Mouse (Mus musculus) cortical plate, adult 2 months (tissue): ENCODE results near the gene Unc5b.

ENCODE experiments used
- CTCF ChIP-seq: fragments of 200-500 bp; IDR thresholded peaks from 2 replicates; pipeline ENCODE4 v1.5.1; 2011; ENCODE audit warnings: mild to moderate bottlenecking, control low read depth, low read length; ENCODE audit not compliant: insufficient read depth; ENCODE audit errors: extremely low read depth
- POLR2A ChIP-seq: fragments of 200-500 bp; IDR thresholded peaks from 2 replicates; pipeline ENCODE4 v1.6.1; 2011; ENCODE audit warnings: mild to moderate bottlenecking, low read length, control low read depth; ENCODE audit not compliant: insufficient read depth; ENCODE audit errors: extremely low read depth

DNA sequence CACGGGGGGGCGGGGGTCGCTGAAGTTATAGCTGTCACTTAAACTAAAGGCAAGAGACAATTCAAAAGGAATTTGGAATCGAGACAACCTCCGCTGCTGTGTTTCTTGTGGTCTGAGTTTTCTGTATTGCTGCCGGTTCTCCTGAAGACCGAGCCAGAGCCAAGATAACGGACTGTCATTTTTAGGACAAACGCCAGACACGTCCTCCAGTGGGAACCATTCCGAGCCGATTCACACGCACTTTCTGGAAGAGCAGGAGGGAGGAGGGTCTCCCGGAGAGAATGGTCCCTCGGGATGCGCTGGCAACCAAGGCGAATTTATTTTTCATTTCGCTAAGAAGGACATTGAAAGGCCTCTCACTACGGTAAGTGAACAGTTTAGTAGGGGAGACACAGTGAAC lies 7.4 kb upstream of the Unc5b start:
- TF ChIP-seq CTCF (no peak), POLR2A (no peak)
